Mouse (Mus musculus) C2C12 (cell line): ENCODE data around the gene Ip6k3.

Source experiments
- CTCF ChIP-seq: IDR thresholded peaks from one replicate; pipeline ENCODE4 v1.5.1; 2011; ENCODE audit not compliant: control insufficient read depth, insufficient read depth, insufficient read length
- FOSL1 ChIP-seq: IDR thresholded peaks from one replicate; pipeline ENCODE4 v1.8.0; 2011; ENCODE audit warnings: mild to moderate bottlenecking, low read length; ENCODE audit not compliant: poor library complexity, insufficient read depth, severe bottlenecking
- MAX ChIP-seq: IDR thresholded peaks from one replicate; pipeline ENCODE4 v1.6.1; 2011; ENCODE audit warnings: mild to moderate bottlenecking, control low read depth
- MYOG ChIP-seq: IDR thresholded peaks from one replicate; pipeline ENCODE4 v1.6.1; 2011; ENCODE audit not compliant: control insufficient read depth, insufficient read length; ENCODE audit errors: extremely low read depth

DNA sequence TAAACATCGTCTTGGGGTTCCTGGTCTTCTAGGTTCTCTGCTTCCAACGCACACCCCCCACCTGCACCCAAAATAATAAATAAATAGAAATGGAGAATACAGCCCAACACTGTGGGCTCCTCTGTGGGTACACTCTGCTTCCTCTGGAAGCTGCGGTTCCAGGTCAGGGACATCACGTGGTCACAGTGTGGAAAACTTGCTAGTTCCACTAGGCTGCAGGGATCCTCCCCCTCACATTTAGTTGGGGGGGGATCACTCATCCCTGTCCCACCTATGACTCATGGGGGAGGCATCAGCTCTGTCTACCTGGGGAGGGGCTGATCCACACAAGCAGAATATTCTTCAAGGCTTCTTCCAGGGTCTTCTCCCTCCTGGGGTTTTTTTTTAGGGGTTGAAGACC is 23.4 kb downstream of the Ip6k3 start:
- TF ChIP-seq CTCF (no peak), MAX (no peak), FOSL1 (no peak), MYOG (no peak)
